Mouse (Mus musculus) lung, adult 2 months (tissue): ENCODE measurements around the gene 2310033P09Rik. TPM values are rescaled to one million over a fixed set of nuclear protein-coding genes. Genes with fewer than 3 reads are reported as not detected.

ENCODE experiments used
- DNase-seq: peaks from one replicate; pipeline ENCODE4 v3.0.0; 2022
- H3K4me1 ChIP-seq: fragments of 200-500 bp; 2 replicates; pipeline ENCODE4 v1.6.1; 2011; ENCODE audit warnings: low read length; ENCODE audit not compliant: control insufficient read depth, insufficient read depth
- H3K4me3 ChIP-seq: fragments of 200-500 bp; replicated peaks from 2 replicates; pipeline ENCODE3; 2011; ENCODE audit warnings: low read depth, mild to moderate bottlenecking, control low read depth, low read length; ENCODE audit errors: extremely low read depth
- CTCF ChIP-seq: fragments of 200-500 bp; IDR thresholded peaks from 2 replicates; pipeline ENCODE4 v1.5.1; 2011; ENCODE audit warnings: mild to moderate bottlenecking, low read length, control low read depth; ENCODE audit not compliant: insufficient read depth
- POLR2A ChIP-seq: fragments of 200-500 bp; IDR thresholded peaks from 2 replicates; pipeline ENCODE4 v1.6.1; 2011; ENCODE audit warnings: low read depth, mild to moderate bottlenecking, control low read depth, low read length, borderline replicate concordance; ENCODE audit errors: extremely low read depth
- WGBS: fragments of 180-500 bp; shearing (Covaris S2); methylation state at CpG from one replicate; pipeline ENCODE4 v1.1.7; 2018; 5-methylcytosine and 5-hydroxymethylcytosine counted together
- polyA plus RNA-seq: library from polyadenylated mRNA; depleted of rRNA; stranded (reverse); fragments of >200 nt; gene quantifications from 2 replicates; pipeline ENCODE4 v1.2.3, GENCODE M21; 2012; rRNA removed

Gene 2310033P09Rik
- polyA plus RNA-seq, 1 experiment = 29.2 TPM

DNA sequence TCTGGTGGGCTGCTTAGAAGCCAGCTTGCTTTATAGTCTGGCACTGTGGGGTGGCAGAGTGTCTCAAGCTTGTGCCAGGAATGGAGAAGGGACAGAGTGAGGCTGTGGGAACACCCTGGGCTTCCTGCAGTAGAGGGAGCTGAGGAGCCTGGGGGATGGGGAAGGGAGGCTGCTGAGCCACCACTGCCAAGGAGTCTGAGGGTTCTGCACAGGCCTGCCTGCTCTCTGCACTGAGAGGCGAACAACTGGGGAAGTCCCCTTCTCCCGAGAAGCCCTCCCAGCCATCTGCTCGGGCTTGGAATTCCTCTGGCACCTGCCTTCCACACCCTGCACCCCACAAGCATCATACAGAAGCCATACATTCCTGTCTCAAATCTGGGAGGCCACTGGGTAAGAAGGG, 33.7 kb downstream of the 2310033P09Rik start:
- Histone ChIP-seq H3K4me3 (no peak overlapping the region), H3K4me1 (peaks cover 3% of the 10 kb centered on the region)
- no peak for DNase-seq
- TF ChIP-seq POLR2A (no peak), CTCF (no peak)
- 29% methylated on average over 3 of the region's 3 CpGs for WGBS

GRCm38 (mm10) chr11:59243856-59244255, 35.7 kb downstream of the 2310033P09Rik start:
- H3K4me3 ChIP-seq = no peak overlapping the region
- no peak for TF ChIP-seq POLR2A
- no peak for TF ChIP-seq CTCF
- H3K4me1 ChIP-seq = peaks cover 3% of the 10 kb centered on the region
- no peak for DNase-seq
- 29% methylated on average over 6 of the region's 6 CpGs for WGBS

DNA sequence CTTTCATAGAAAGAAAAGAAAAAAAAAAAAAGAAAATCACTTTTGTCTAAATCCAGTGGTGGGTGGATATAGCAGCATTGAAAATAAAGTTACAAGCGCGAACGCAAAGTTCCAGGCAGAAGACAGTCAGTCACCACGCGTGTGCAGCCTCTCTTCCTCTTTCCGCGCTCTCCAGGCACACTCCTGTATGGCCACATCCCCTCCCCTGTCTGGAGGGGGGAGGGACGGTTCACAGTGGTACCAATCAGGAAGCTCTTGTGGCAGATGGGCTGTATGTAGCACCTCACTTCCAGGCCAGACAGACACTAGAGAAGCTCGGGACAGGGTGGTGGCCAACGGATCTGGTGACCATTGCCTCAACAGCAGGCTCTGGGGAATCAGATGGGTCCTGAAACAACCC, 40.0 kb downstream of the 2310033P09Rik start:
- WGBS = 39% methylated on average over 10 of the region's 10 CpGs
- TF ChIP-seq POLR2A (no peak), CTCF (no peak)
- Histone ChIP-seq H3K4me3 (no peak overlapping the region), H3K4me1 (no peaks in the 10 kb centered on the region)
- no peak for DNase-seq

GRCm38 (mm10) chr11:59259647-59260046, 51.5 kb downstream of the 2310033P09Rik start:
- 69% methylated on average over 7 of the region's 7 CpGs for WGBS

More at GRCm38 (mm10) chr11:59259647-59260046, 51.5 kb downstream of the 2310033P09Rik start:
- no peak overlapping the region for H3K4me3 ChIP-seq
- TF ChIP-seq POLR2A (no peak), CTCF (no peak)
- DNase-seq = no peak
- peaks cover 8% of the 10 kb centered on the region for H3K4me1 ChIP-seq

Other genes starting within 250 kb of the 2310033P09Rik start
- 31.4 and 38.3 TPM in 2 replicates for gene Trim11, start 230.2 kb upstream of the 2310033P09Rik start, polyA plus RNA-seq
- gene Obscn, start 71.9 kb upstream of the 2310033P09Rik start, polyA plus RNA-seq = 5.3 and 19.0 TPM in 2 replicates
- 3.7 and 3.9 TPM in 2 replicates for gene Iba57, start 44.6 kb upstream of the 2310033P09Rik start, polyA plus RNA-seq
- 1.7 and 3.5 TPM in 2 replicates for gene Gjc2, start 25.1 kb upstream of the 2310033P09Rik start, polyA plus RNA-seq
- gene Guk1, start 16.1 kb upstream of the 2310033P09Rik start, polyA plus RNA-seq = 100 and 126 TPM in 2 replicates
- 26.0 and 27.0 TPM in 2 replicates for gene Mrpl55, start 5.8 kb upstream of the 2310033P09Rik start, polyA plus RNA-seq
- 525 and 566 TPM in 2 replicates for gene Arf1, start 19.9 kb downstream of the 2310033P09Rik start, polyA plus RNA-seq
- 9.4 and 15.4 TPM in 2 replicates for gene Wnt3a, start 82.4 kb downstream of the 2310033P09Rik start, polyA plus RNA-seq
- 6.9 and 7.8 TPM in 2 replicates for gene Wnt9a, start 98.6 kb downstream of the 2310033P09Rik start, polyA plus RNA-seq
- not detected in 2 replicates for gene Prss38, start 167.3 kb downstream of the 2310033P09Rik start, polyA plus RNA-seq
- gene Jmjd4, start 241.7 kb downstream of the 2310033P09Rik start, polyA plus RNA-seq = 5.0 and 5.5 TPM in 2 replicates
- gene Snap47, start 242.9 kb downstream of the 2310033P09Rik start, polyA plus RNA-seq = 36.8 and 49.7 TPM in 2 replicates